Mouse (Mus musculus): ENCODE results near the gene Trim28. TPM values are rescaled to one million over a fixed set of nuclear protein-coding genes. Genes with fewer than 3 reads are reported as not detected.

Gene Trim28
- total and polyA plus RNA-seq, 3 experiments = 104 to 1,160 (median 702) TPM

DNA sequence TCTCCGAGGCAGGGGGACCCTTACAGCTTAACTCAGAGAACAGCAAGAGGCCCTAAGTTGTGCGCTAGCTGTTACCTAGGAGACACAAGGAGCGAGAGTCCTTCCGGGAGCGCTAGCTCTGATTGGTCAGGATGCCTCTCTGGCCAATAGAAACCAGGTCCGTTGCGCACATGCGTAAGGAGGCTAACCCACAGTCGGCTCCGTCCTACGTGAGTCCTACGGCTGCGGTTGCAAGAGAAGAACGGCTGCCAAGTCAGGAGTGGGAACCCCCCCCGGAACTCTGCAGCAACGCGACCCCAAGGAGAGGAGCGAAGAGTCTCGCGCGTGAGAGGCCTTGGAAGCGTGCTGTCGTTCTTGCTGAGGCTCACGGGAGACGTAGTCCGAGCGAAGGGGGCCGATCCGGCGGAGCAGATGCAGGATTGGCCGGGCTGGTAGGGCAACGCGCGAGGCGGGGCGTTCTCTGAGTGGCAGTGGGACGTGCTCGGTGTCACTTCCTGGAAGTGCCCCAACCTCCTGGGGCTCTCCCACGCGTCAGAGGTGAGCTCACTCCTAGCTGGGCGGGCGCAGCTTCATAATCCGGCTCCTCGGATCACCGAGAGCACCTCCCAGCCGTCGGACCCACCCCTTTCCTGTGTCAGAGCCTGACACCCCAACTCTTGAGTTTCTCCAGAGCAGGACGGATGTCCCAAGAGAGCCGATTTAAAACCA is 21.1 kb upstream of the Trim28 start, which contains the start of gene Zfp446:
TSS of gene Zfp446 (plus strand) at position 167 of the 708 bp plus-strand sequence.
- H3K9ac ChIP-seq (ENCODE audit: control insufficient read depth, low read depth, low read length, poor library complexity, severe bottlenecking) = peak within 1 kb of the TSS; percentile 88
- no peaks in the 10 kb centered on the region; the same call in none of the 2 replicates for H3K79me2 ChIP-seq (ENCODE audit: control insufficient read depth, insufficient read depth, low read length, poor library complexity)
- no peaks in the 10 kb centered on the region for H3K27me3 ChIP-seq (ENCODE audit: control insufficient read depth in 1 of 2, insufficient read depth in 2 of 2, low read length in 2 of 2)
- H3K9me3 ChIP-seq (replicated peaks; ENCODE audit: insufficient read depth, low read length) = no peaks in the 10 kb centered on the region
- peak within 1 kb of the TSS; percentile 83 to 91 for H3K4me3 ChIP-seq (ENCODE audit: control insufficient read depth in 1 of 2, insufficient read depth in 1 of 2, low read depth in 2 of 2, low read length in 2 of 2)
- H3K4me1 ChIP-seq (ENCODE audit: control insufficient read depth in 1 of 2, insufficient read depth in 2 of 2, low read length in 2 of 2) = peaks cover 0 to 15% of the 10 kb centered on the region in 2 experiments; a peak in 2 of 4 replicates
- H3K27ac ChIP-seq (ENCODE audit: control insufficient read depth, low read depth, low read length) = peak within 1 kb of the TSS; percentile 88
- DNase-seq (ENCODE audit: low read depth, low spot score) = peak; percentile 98
- H3K36me3 ChIP-seq (ENCODE audit: control insufficient read depth in 1 of 2, insufficient read depth in 2 of 2, low read length in 2 of 2) = peaks cover 0 to 11% of the 10 kb centered on the region in 2 experiments; a peak in 2 of 4 replicates
- TF ChIP-seq MAFK (IDR thresholded peaks at IDR 0.05; ENCODE audit: borderline replicate concordance, low read depth, low read length) (no peak), MEF2A (IDR thresholded peaks at IDR 0.05; ENCODE audit: extremely low read depth, insufficient replicate concordance, low read depth, low read length, poor library complexity, severe bottlenecking) (no peak), TBP (IDR thresholded peaks at IDR 0.05; ENCODE audit: low read depth, low read length) (peak; percentile 36; the same call in 1 of the 2 replicates), MAX (IDR thresholded peaks at IDR 0.05; ENCODE audit: low read length) (peak; percentile 31; the same call in 1 of the 2 replicates), KAT2A (conservative IDR thresholded peaks at IDR 0.05; ENCODE audit: low read depth, low read length) (peak; percentile 63), UBTF (IDR thresholded peaks at IDR 0.05; ENCODE audit: borderline replicate concordance, insufficient read depth, low read depth, low read length) (no peak), USF1 (IDR thresholded peaks at IDR 0.05; ENCODE audit: low read depth, low read length) (peak; percentile 11; the same call in 1 of the 2 replicates), RCOR1 (IDR thresholded peaks at IDR 0.05; ENCODE audit: low read depth, low read length) (0 out of 2 replicates have a peak, but pooled peaks have one; percentile 21), MYC (IDR thresholded peaks at IDR 0.05; ENCODE audit: low read depth, low read length) (no peak; the same call in none of the 2 replicates), SMC3 (IDR thresholded peaks at IDR 0.05; ENCODE audit: low read depth, low read length) (no peak), TAL1 (IDR thresholded peaks at IDR 0.05; ENCODE audit: low read length) (no peak), MYB (IDR thresholded peaks at IDR 0.05; ENCODE audit: low read depth, low read length) (no peak; the same call in 1 of the 2 replicates), SIN3A (IDR thresholded peaks at IDR 0.05; ENCODE audit: low read length) (peak; percentile 96), MXI1 (IDR thresholded peaks at IDR 0.05; ENCODE audit: low read depth, low read length) (peak; percentile 75), POLR2A (IDR thresholded peaks at IDR 0.05; ENCODE audit: control insufficient read depth in 1 of 2, insufficient read depth in 1 of 2, low read depth in 1 of 2, low read length in 2 of 2, poor library complexity in 1 of 2) (peak; percentile 10 to 72; a peak in 2 of 4 replicates), POLR2AphosphoS2 (IDR thresholded peaks at IDR 0.05; ENCODE audit: low read length) (no peak), TCF12 (IDR thresholded peaks at IDR 0.05; ENCODE audit: low read depth, low read length) (peak; percentile 58), NRF1 (IDR thresholded peaks at IDR 0.05; ENCODE audit: insufficient read depth, low read depth, low read length, poor library complexity, severe bottlenecking) (peak; percentile 83), CHD1 (IDR thresholded peaks at IDR 0.05; ENCODE audit: low read depth, low read length) (no peak), ZC3H11A (IDR thresholded peaks at IDR 0.05; ENCODE audit: low read depth, low read length) (no peak), EP300 (IDR thresholded peaks at IDR 0.05; ENCODE audit: low read depth in 1 of 2, low read length in 2 of 2) (no peak), MAZ (IDR thresholded peaks at IDR 0.05; ENCODE audit: low read depth, low read length) (peak; percentile 80), BHLHE40 (IDR thresholded peaks at IDR 0.05; ENCODE audit: borderline replicate concordance, low read depth, low read length) (no peak; the same call in 1 of the 2 replicates), ETS1 (IDR thresholded peaks at IDR 0.05; ENCODE audit: low read depth, low read length) (peak; percentile 71), GABPA (IDR thresholded peaks at IDR 0.05; ENCODE audit: low read depth, low read length) (no peak), ZMIZ1 (IDR thresholded peaks at IDR 0.05; ENCODE audit: low read depth, low read length) (peak; percentile 57), ELF1 (IDR thresholded peaks at IDR 0.05; ENCODE audit: low read depth, low read length) (peak; percentile 90), ZKSCAN1 (IDR thresholded peaks at IDR 0.05; ENCODE audit: low read depth, low read length) (no peak), NELFE (IDR thresholded peaks at IDR 0.05; ENCODE audit: low read depth, low read length) (peak; percentile 61), ZNF384 (IDR thresholded peaks at IDR 0.05; ENCODE audit: low read depth, low read length) (no peak), JUND (IDR thresholded peaks at IDR 0.05; ENCODE audit: low read depth, low read length) (no peak), RAD21 (IDR thresholded peaks at IDR 0.05; ENCODE audit: low read depth, low read length) (no peak), GATA1 (IDR thresholded peaks at IDR 0.05; ENCODE audit: low read depth, low read length) (no peak), HCFC1 (IDR thresholded peaks at IDR 0.05; ENCODE audit: low read depth, low read length) (peak; percentile 92), E2F4 (IDR thresholded peaks at IDR 0.05; ENCODE audit: borderline replicate concordance, low read depth, low read length) (no peak), USF2 (IDR thresholded peaks at IDR 0.05; ENCODE audit: borderline replicate concordance in 1 of 2, insufficient read depth in 1 of 2, low read depth in 1 of 2, low read length in 2 of 2) (no peak)

Measured in MEL (cell line).